Mouse (Mus musculus): ENCODE data around the gene P2ry10.
A peak's percentile ranks its signal among the peaks of the same experiment; 100 is the strongest.
"Not testable (repeated sequence)": the region's sequence is repeated elsewhere in the genome, so short reads cannot be mapped to it uniquely, and the experiment has no call there.

P2ry10 gene

DNA sequence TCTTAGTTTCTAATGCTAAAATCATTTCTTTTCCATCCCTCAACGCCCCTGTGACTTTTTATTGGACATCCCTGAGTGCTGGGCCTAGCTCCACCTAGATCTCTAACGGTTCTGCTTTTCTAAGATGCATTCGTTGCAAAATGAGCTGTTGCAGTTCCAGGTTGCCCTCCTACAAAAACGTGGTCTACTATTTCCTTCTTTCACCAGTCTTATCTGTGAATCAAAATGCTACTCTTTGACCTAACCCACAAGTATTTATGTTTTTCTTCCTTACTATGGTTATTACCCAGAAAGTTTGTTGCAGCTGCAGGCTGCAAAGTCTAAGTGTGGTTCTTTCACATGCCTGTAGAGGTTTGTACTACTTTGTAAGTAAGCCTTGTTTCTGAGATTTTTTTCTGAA lies at the start of gene P2ry10:
Gene P2ry10 (plus strand): TSS at position 316 of the 400 bp plus-strand sequence.
- DNase-seq = no peak

DNA sequence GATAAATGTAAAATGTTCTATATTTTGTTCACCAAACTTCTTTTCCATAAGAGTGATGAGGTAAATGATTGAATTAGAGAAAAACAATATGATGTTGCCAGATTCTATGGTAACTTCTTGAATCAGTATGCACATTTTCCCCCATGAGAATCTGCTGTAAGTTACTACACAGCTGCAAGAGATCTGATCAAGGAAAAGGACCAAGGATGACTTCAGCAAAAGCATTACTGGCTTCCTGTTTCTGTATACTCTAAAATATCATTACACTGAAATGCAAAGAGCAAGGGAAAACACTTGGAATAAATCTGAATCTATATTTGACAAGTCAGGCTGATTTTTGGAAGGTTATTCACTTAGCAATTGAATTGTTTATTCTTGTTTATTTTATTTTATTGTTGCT lies 49.1 kb upstream of the P2ry10 start:
- no peak for DNase-seq

DNA sequence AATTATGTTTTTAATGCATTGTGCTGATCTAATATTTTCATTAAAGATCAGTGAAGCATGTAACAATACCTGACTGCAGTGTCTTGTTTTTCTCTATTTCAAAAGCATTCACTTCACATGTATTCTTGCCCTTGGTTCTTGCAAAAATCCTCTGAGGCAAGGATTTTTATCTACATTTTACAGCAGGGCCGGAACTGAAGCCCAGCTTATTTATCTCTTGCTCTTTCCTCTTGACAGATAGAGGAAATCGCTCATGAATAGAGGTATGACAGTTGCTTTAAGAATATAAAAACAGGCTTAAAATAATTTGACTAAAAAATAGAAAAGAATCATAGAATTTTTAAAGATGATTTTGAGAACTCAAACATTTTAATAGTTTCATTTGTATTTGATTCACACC lies 48.7 kb upstream of the P2ry10 start:
- no peak for DNase-seq

DNA sequence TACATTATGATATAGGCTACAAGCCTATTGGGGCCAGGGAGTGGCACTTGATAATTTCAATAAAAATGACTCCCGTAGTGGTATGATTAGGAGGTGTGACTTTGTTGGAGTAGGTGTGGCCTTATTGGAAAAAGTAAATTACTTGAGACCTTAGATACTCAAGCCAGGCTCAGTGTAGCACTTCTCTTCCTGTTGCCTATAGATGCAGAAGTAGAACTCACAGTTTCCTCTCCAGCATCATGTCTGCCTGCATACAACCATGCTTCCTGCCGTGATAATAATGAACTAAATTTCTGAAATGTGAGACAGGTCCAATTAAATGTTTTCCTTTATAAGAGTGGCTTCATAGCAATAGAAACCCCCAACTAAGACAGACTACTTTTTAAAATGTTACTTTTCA lies 45.9 kb upstream of the P2ry10 start:
- no peak for DNase-seq

DNA sequence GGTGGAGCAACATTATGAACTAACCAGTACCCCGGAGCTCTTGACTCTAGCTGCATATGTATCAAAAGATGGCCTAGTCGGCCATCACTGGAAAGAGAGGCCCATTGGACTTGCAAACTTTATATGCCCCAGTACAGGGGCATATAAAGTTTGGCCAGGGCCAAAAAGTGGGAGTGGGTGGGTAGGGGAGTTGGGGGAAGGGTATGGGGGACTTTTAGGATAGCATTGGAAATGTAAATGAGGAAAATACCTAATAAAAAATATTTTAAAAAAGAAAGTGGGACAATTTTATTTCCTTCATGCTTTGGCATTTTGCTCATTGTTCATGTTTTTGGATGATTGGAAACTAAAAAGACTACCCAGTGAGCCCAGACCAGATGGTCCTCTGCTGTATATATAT lies 4.9 kb upstream of the P2ry10 start:
- DNase-seq = not testable (repeated sequence)

DNA sequence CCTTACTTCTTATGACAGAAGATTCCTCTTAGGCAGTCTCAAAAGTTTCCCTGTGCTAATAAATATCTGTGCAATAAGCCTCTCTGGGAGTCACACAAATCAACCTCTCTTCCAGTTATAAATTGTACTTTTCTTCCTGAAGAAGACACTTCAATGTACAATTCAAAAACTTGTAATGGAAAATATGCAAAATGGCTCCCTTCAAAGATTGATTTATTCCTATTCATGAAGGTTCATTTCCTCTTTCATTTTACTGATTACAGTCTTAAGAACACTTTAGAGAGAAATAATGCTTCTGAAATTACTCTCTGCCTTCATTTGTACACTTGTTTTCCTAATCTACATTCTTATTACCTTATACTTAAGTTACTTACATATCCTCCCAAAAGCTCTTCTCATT lies 4.0 kb upstream of the P2ry10 start:
- no peak for DNase-seq

DNA sequence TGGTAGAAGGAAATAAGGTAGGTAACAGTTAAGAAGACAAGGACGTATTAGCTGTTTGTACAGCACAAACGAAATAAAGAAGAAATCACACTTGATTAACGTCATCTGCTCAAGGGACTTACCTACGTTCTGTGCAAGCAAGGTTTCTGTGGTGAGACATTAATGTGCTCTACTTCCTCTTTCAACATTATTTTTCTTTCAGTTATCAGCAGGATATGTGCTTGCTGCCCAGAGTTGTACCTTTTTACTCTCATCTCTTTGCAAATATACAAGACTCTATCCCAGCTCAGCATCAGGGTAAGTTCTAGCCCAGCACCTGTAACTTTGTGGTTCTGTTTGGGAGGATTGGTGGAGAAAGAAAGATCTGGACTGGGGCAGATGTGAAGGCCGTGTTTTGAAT lies 839 bp downstream of the P2ry10 start:
- DNase-seq = peak in 1 of 2 experiments; percentile 5

DNA sequence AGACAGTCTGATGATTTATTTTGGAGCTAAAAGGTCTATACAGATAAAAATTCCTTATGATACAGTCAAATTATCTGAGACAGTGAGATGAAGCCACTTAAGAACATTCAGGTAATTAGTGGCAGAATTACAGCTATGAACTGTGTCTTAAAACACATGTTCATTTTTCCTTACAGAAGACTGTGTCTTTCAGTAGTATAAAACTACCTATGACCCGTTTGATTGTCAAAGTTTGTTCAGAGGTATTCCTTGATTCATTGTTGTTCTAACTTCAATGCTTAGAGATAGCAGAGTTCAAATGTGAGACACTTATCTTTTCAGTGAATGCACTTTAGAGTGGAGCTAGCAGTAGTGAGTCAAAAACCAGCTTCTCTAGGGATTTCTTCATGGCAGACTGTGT lies 1.6 kb downstream of the P2ry10 start:
- DNase-seq = no peak

DNA sequence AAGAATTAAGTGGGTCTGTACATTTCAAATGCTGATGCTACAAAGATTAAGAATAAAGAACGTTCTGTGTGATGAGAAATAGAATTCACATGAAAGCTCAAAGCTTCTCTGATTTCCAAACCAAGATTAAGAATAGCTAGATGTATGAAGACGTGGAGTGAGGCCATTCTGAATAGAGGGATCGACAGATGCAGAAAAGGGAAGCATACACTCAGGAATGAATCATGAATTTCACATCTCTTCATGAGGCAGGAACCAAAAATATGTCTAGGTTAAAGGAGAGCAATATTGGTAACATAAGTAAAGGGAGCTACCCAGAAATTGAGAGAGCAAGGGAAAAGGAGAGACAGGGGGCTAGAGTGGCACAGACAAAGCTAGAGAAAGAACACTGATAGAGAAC lies 7.3 kb downstream of the P2ry10 start:
- no peak for DNase-seq

DNA sequence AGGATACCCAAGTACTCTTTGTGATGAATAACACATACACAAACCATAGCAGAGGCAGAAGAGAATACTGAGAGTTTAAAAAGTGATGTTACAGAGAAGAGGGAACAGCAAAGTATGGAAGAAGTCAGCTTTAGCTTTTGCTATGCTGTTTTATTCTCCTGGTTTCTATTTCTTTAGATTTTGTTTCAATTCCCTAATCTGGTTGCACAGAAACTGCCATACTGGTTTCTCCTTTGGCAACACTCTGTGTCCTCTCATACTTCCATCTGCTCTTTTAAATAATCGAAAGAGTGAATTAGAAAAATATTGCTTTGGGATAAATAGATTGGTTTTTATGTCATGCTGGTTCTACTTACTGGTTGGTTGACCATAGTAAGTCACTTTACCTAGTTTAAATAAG lies 28.0 kb downstream of the P2ry10 start:
- no peak for DNase-seq

DNA sequence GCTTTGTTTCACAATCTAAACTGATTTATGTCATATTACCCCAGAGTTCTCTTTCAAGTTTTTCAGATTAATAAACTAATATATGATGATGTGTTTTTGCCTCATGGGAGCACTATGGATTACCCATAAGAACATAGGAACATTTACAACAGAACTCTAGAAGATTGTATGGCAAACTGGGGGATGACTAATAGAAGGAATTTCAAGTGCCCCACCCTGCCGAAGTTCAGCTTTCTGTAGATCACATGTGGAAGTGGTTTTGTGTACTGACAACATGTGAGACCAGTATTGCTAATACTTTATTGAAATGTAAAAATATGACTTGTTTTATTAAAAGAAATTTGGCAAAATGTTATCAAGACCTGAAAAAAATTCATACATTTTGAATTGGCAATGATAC lies 28.7 kb downstream of the P2ry10 start:
- no peak for DNase-seq

DNA sequence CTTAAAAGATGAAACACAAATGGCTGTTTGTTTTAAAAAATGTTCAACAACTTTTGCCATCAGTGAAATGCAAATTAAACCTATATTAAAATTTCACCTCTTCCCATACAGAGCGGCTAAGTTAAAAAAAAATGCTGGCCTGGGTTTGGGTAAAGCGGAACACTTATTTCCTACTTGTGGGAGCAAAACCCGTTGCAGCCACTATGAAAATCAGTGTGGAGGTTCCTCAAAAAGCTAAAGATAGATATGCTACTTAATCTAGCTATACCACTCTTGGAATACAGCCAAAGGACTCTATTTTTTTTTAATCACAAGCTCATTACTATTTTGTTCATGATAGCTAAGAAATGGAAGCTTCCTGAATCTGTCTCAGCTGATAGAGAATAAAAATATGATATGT lies 54.9 kb downstream of the P2ry10 start:
- DNase-seq = no peak

DNA sequence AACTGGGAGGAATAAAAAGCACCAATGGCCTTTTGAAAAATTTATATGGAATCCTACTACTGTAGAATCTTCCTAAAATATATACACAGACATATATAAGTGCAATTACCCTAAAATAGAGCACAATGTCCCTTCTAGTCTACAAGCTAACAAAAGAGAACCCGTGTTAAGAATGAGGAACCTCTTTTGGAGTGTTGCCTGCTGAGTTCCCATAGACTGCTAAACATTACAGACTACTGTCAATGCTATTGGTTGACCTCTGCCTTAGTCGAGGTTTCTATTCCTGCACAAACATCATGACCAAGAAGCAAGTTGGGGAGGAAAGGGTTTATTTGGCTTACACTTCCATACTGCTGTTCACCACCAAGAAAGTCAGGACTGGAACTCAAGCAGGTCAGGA lies 55.6 kb downstream of the P2ry10 start:
- DNase-seq = no peak

DNA sequence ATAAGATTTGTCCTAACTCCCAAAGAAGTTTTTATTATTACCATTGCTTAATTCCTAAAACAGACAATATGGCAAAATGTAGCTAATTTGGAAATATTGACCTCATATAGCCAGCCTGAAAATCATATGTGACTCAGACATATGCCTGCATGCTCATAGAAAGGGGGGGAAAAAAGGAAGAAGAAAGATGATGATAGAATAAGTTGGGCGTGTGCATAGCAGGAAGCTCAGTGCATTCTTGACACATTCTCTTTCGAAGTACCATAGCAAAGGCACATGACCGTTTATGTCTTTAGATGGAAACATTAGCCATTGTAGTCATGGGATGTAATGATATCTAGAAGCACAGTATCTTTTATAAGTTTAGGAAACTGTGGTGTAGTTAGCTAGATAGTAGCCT lies 60.4 kb downstream of the P2ry10 start, which contains the start of gene P2ry10b:
Gene P2ry10b (plus strand): TSS at position 247 of the 400 bp plus-strand sequence.
- DNase-seq = no peak

DNA sequence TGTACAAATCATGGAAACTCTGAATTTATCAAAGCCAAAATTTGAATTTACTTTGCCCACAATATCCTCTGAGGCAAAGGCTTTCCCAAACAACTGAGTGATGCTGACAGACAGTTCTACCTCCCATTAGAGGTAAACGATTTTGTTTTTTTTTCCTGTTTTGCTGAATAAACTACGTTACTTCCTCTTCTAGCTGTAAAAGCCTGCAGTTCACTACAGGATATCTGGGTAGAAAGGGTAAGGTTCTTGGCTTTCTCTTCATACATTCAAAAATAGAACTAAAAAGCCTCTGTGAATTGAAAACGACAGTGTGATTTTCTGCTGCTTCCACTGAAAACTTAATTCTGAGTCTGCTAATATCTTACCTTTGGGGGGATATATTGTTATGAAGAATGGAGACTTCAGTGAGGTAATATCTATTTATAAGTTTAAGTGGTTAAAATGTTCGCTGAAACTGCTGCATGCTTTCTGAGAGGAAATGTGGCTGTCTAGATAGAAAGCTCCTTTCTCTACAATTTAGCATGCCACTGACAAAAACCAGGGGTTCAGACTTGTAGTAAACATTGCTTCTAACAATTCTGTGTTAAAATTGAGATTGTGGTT lies 61.2 kb downstream of the P2ry10 start:
- no peak for DNase-seq

DNA sequence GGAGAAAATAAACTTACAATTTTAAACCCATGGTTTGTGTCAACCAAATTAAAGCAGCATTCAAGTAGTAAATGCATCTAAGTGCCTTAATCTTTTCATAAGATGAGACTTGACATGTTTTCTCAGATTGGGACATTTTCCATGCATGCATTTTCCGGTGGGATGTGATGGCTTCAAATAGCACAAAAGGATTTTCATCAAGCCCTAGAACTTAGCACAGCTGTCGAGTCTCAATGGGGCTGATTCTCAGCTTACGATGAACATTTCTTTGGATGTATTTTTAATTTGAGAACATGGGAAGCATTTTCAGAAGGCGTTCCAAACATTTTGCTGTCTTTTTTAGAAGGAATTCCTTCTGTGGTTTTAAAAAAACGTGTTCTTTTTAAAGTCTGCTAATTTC lies 61.7 kb downstream of the P2ry10 start:
- DNase-seq = no peak

DNA sequence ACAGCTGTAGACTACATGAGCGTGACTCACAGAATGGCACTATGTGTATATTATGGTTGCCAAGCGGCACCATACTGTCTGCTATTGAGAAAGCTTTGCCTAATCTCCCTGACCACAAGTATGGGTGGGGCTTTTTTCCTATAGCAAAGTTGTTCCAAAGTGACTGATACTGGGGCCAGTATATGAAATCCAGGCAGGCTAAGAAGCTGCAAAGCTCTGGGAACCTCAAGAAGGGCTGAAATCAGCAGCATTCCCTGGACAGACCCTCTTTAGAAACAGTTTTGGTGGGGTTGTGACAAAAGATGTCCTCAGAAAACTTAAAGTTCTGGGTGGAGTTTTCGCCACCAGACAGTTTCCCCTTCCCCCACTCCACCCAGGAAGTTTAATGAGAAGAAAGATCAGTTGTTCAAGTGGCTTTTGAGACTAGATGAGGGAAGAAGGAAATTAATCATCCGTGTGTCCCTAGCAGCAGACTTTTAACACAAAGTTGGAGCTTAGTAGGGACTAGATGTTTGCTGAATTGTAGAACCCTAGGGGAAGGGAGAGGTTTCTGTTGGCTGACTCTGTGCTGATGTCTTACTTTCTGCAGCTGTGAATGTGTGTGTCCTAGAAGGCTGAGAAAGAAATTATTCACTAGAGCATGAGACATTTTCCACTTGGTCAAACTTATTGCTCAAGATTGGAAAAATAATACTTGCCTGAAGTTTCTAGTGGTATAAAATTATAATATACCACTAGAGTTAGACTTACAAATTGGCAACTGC lies 62.6 kb downstream of the P2ry10 start:
- peak in 1 of 2 experiments; percentile 24 for DNase-seq

All from spleen, adult 18-20 months (tissue).